Mouse (Mus musculus) heart, embryonic 16.5 days (tissue): Measurements from ENCODE around the gene Senp2. TPM values are rescaled to one million over a fixed set of nuclear protein-coding genes. Genes with fewer than 3 reads are reported as not detected.

Experiments used
- ATAC-seq: fragments of 200-750 bp; cut with Nextera tagmentation; replicated peaks from 2 replicates; pipeline ENCODE4 v1.8.0; 2017; ENCODE audit warnings: moderate number of reproducible peaks; ENCODE audit not compliant: insufficient read depth, low FRiP score; ENCODE audit errors: extremely low read depth
- H3K27ac ChIP-seq: fragments of 300-500 bp; sonication (generic); 2 replicates; pipeline ENCODE4 v1.5.1; 2014; ENCODE audit warnings: mild to moderate bottlenecking, low read length, control low read depth, moderate library complexity
- H3K27me3 ChIP-seq: fragments of 300-500 bp; sonication (generic); 2 replicates; pipeline ENCODE4 v1.6.1; 2014; ENCODE audit warnings: low read length, mixed read lengths; ENCODE audit not compliant: control insufficient read depth, insufficient read depth
- H3K36me3 ChIP-seq: fragments of 300-500 bp; sonication (generic); 2 replicates; pipeline ENCODE4 v1.6.1; 2014; ENCODE audit not compliant: control insufficient read depth, insufficient read depth
- H3K4me1 ChIP-seq: fragments of 300-500 bp; sonication (generic); 2 replicates; pipeline ENCODE4 v1.6.1; 2014; ENCODE audit warnings: low read length, mixed read lengths; ENCODE audit not compliant: control insufficient read depth, insufficient read depth
- H3K4me2 ChIP-seq: fragments of 300-500 bp; sonication (generic); 2 replicates; pipeline ENCODE4 v1.6.1; 2014; ENCODE audit warnings: low read depth, mild to moderate bottlenecking, control low read depth, low read length
- H3K4me3 ChIP-seq: fragments of 300-500 bp; sonication (generic); 2 replicates; pipeline ENCODE4 v1.5.1; 2014; ENCODE audit warnings: mild to moderate bottlenecking, control low read depth, low read length
- H3K9ac ChIP-seq: fragments of 300-500 bp; sonication (generic); 2 replicates; pipeline ENCODE4 v1.6.1; 2014; ENCODE audit warnings: low read length, control low read depth
- H3K9me3 ChIP-seq: fragments of 300-500 bp; sonication (generic); replicated peaks from 2 replicates; pipeline ENCODE4 v1.6.1; 2016; ENCODE audit warnings: low read length; ENCODE audit not compliant: control insufficient read depth
- WGBS: fragments of 180-500 bp; shearing (Covaris S2); extraction: QIAGEN DNeasy Blood & Tissue Kit; methylation state at CpG from one replicate; pipeline ENCODE4 v1.1.7; 2014; 5-methylcytosine and 5-hydroxymethylcytosine counted together
- polyA plus RNA-seq: library from polyadenylated mRNA; unstranded; fragments of >200 nt; fragmentation: Nextera tagmentation; extraction: Ambion mirVana; gene quantifications from 2 replicates; pipeline ENCODE4 v1.2.1, GENCODE M21; 2015

The Senp2 gene
- polyA plus RNA-seq, 1 experiment from 2014 or later: 27.1 TPM

- no peak overlapping the region for H3K9ac ChIP-seq
- no peak for ATAC-seq
- no peaks in the 10 kb centered on the region for H3K9me3 ChIP-seq
- no peak overlapping the region for H3K27ac ChIP-seq
- H3K4me2 ChIP-seq: no peak overlapping the region
- H3K36me3 ChIP-seq: peaks cover 43% of the 10 kb centered on the region
- WGBS: 69% methylated on average over 4 of the region's 4 CpGs
- no peaks in the 10 kb centered on the region for H3K27me3 ChIP-seq
- H3K4me1 ChIP-seq: no peaks in the 10 kb centered on the region
- no peak overlapping the region for H3K4me3 ChIP-seq
Observed at GRCm38 (mm10) chr16:22043830-22044229, 34.5 kb downstream of the Senp2 start.

GRCm38 (mm10) chr16:22045930-22046329 lies 36.6 kb downstream of the Senp2 start:
- 91% methylated on average over 3 of the region's 3 CpGs for WGBS
- H3K9me3 ChIP-seq: no peaks in the 10 kb centered on the region
- no peaks in the 10 kb centered on the region for H3K27me3 ChIP-seq
- H3K27ac ChIP-seq: no peak overlapping the region
- H3K36me3 ChIP-seq: peaks cover 34% of the 10 kb centered on the region
- no peak overlapping the region for H3K4me2 ChIP-seq
- no peak for ATAC-seq
- no peaks in the 10 kb centered on the region for H3K4me1 ChIP-seq
- H3K9ac ChIP-seq: no peak overlapping the region
- no peak overlapping the region for H3K4me3 ChIP-seq

- no peaks in the 10 kb centered on the region for H3K9me3 ChIP-seq
- 85% methylated on average over 10 of the region's 10 CpGs for WGBS
- no peak overlapping the region for H3K4me2 ChIP-seq
- no peak overlapping the region for H3K9ac ChIP-seq
- H3K36me3 ChIP-seq: peaks cover 34% of the 10 kb centered on the region
- H3K4me1 ChIP-seq: no peaks in the 10 kb centered on the region
- no peak overlapping the region for H3K27ac ChIP-seq
- H3K27me3 ChIP-seq: no peaks in the 10 kb centered on the region
- no peak for ATAC-seq
- no peak overlapping the region for H3K4me3 ChIP-seq
Observed at GRCm38 (mm10) chr16:22046739-22047366, 37.6 kb downstream of the Senp2 start.

- Histone ChIP-seq H3K27ac (no peak overlapping the region), H3K36me3 (peaks cover 4% of the 10 kb centered on the region; the same call in 1 of the 2 replicates), H3K9me3 (no peaks in the 10 kb centered on the region; the same call in 1 of the 2 replicates), H3K4me3 (no peak overlapping the region), H3K4me1 (no peaks in the 10 kb centered on the region), H3K4me2 (no peak overlapping the region), H3K9ac (no peak overlapping the region), H3K27me3 (no peaks in the 10 kb centered on the region)
- no peak for ATAC-seq
- 93% methylated on average over 21 of the region's 21 CpGs for WGBS
Observed at GRCm38 (mm10) chr16:22053411-22053810, 44.1 kb downstream of the Senp2 start.

DNA sequence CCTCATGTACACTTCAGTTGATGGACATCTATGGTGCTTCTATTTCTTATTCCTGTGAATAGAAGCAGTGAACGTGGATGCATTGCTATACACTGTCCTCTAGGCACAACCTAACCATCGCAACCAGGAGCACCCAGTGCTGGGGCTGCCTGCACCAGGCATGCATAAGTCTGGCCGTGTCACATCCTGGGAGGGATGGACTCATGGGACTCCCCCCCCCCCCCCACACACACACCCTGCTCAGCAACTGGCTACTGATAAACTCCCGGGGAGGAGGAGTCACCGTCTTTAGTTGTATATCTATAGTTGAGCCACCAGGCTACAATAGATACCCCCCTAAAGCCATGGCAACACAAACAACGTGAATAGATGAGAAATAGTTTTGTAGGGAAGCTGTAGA lies 48.2 kb downstream of the Senp2 start:
- Histone ChIP-seq H3K36me3 (peaks cover 11% of the 10 kb centered on the region), H3K27ac (no peak overlapping the region), H3K27me3 (no peaks in the 10 kb centered on the region), H3K4me3 (no peak overlapping the region), H3K9me3 (no peaks in the 10 kb centered on the region; the same call in 1 of the 2 replicates), H3K9ac (no peak overlapping the region), H3K4me2 (no peak overlapping the region), H3K4me1 (no peaks in the 10 kb centered on the region)
- no peak for ATAC-seq
- 67% methylated on average over 6 of the region's 6 CpGs for WGBS

- Histone ChIP-seq H3K36me3 (peaks cover 15% of the 10 kb centered on the region), H3K9ac (no peak overlapping the region), H3K4me2 (no peak overlapping the region), H3K27me3 (no peaks in the 10 kb centered on the region), H3K4me1 (no peaks in the 10 kb centered on the region), H3K4me3 (no peak overlapping the region), H3K27ac (no peak overlapping the region), H3K9me3 (no peaks in the 10 kb centered on the region; the same call in 1 of the 2 replicates)
- WGBS: 91% methylated on average over 7 of the region's 7 CpGs
- ATAC-seq: no peak
Observed at GRCm38 (mm10) chr16:22058871-22059270, 49.6 kb downstream of the Senp2 start.

DNA sequence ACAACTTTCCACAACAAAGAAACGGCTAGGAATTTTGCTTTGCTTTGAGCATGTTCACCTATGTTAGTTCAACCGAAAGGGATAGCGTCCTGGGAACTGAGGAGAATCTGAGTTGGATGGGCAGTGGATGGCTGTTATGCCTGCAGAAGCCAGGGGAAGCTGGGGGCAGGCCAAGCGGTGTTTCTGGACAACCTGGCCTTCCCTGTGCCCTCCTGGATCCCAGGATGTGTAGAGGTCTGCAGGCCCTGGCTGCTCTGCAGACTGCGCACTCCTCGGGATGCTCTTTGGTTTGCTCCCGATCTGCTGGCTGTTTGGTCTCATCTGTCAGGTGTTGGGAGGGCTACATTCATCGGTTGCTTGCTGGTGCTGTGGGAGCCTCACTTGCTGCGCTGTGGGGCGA lies 51.1 kb downstream of the Senp2 start:
- Histone ChIP-seq H3K4me2 (no peak overlapping the region), H3K27me3 (no peaks in the 10 kb centered on the region), H3K4me1 (no peaks in the 10 kb centered on the region), H3K36me3 (peaks cover 19% of the 10 kb centered on the region), H3K9ac (no peak overlapping the region), H3K27ac (no peak overlapping the region), H3K9me3 (no peaks in the 10 kb centered on the region), H3K4me3 (no peak overlapping the region)
- ATAC-seq: no peak
- 90% methylated on average over 10 of the region's 10 CpGs for WGBS

DNA sequence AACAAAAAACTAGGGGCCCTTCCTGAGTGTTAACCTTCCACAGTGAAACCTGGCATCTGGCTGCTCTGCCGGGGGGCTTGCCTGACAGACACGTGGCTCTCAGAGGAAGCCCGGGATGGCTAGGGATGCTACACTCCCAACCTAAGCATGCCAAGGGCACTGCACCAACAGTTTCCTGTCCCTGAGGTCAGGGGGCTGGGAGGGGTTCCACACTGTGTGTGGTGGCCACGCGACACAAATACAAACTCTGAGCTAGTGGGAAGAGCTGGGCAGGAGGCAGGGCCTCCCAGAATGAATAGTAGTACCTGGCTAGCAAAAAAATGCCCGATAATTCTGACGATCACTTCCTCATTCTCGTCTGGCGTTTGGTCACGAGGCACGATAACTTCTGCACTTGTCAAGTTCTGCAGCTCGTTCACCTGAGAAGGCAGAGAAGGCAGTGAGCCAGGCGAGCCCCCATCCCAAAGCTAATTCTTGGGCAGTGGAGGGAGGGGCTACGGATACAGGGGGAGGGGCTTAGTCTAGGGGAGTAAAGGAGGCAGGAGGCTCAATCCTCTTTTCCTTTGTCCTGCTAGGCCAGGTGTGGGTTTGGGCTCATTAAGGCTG lies 52.4 kb downstream of the Senp2 start:
- Histone ChIP-seq H3K27ac (no peak overlapping the region), H3K9ac (no peak overlapping the region), H3K36me3 (peaks cover 26% of the 10 kb centered on the region), H3K4me2 (no peak overlapping the region), H3K4me3 (no peak overlapping the region), H3K9me3 (no peaks in the 10 kb centered on the region), H3K4me1 (no peaks in the 10 kb centered on the region), H3K27me3 (no peaks in the 10 kb centered on the region)
- 72% methylated on average over 14 of the region's 14 CpGs for WGBS
- ATAC-seq: no peak

DNA sequence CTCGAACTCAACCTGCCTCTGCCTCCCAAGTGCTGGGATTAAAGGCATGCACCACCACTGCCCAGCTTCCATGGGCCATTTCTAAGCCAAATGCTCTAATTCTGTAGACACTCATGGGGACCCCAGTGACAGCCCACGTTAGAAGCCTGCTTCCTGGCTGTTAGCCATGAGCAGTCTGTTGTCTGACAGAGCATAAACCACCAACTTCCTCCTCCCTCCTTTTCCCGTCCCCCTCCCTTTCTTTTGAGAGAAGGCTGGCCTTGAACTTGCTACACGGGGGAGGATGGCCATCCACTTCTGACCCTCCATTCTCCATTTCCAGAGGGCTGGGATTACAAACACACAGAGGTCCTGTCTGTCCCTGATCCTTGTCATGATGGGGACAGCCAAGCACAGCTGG lies 53.0 kb downstream of the Senp2 start:
- Histone ChIP-seq H3K4me1 (no peaks in the 10 kb centered on the region), H3K27me3 (no peaks in the 10 kb centered on the region), H3K36me3 (peaks cover 26% of the 10 kb centered on the region), H3K4me3 (no peak overlapping the region), H3K4me2 (no peak overlapping the region), H3K9ac (no peak overlapping the region), H3K27ac (no peak overlapping the region), H3K9me3 (no peaks in the 10 kb centered on the region)
- WGBS: 61% methylated on average over 4 of the region's 4 CpGs
- no peak for ATAC-seq
